22 mouse cellular contexts compared by ENCODE assay signal in the genomic region with DNA sequence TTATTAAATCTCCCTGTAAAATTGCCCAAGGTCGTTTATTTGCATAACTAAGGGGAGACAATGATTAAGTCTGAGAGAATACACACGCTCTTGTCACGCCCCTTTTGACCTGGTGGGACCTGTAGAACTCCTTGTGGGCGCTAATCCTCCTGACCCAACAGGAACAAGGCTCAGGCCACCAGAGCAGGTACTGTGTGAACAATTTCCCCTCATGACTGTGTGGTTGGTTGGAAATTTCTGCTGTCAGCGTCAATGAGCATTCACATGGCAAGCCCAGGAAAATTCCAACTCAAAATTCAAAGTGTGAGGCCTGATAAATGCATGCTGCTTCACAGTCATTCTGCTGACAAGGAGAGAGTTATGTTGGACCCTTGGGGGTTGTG.
DNase-seq lines count a peak whose midpoint lies in the region; ATAC-seq and TF ChIP-seq lines count a peak whose summit lies in the region.
"Had no signal": no experiment of that assay in that cellular context is flagged by ENCODE, and none has a peak within 500 bp of the region (broad histone marks: within the 10 kb centered on the region; RNA-seq: fewer than 3 reads in every experiment).

No protein-coding gene starts in this region.

- H3K4me3 ChIP-seq in hindbrain, embryonic 10.5 days, result no peak overlapping the region
- no peak overlapping the region for H3K4me3 ChIP-seq in hindbrain, embryonic 12.5 days
- no peak overlapping the region for H3K4me3 ChIP-seq in CH12.LX (replicated peaks in 1 of 3; ENCODE audit: low read depth in 2 of 3, low read length in 2 of 3, poor library complexity in 1 of 3)
- H3K4me3 ChIP-seq in midbrain, embryonic 14.5 days (replicated peaks; ENCODE audit: low read depth, low read length), result no peak overlapping the region
- H3K4me3 ChIP-seq in liver, embryonic 11.5 days (ENCODE audit: low read depth, low read length), result no peak overlapping the region
- H3K4me3 ChIP-seq: forebrain, embryonic 15.5 days; heart, embryonic 10.5 days; myocyte; neural tube, embryonic 15.5 days had no signal

- no peaks in the 10 kb centered on the region for H3K9me3 ChIP-seq in hindbrain, embryonic 10.5 days
- no peaks in the 10 kb centered on the region for H3K9me3 ChIP-seq in hindbrain, embryonic 12.5 days (replicated peaks)
- H3K9me3 ChIP-seq in CH12.LX (replicated peaks; ENCODE audit: low read length), result no peaks in the 10 kb centered on the region
- no peaks in the 10 kb centered on the region for H3K9me3 ChIP-seq in midbrain, embryonic 14.5 days (ENCODE audit: control insufficient read depth, low read length)
- H3K9me3 ChIP-seq in liver, embryonic 11.5 days (ENCODE audit: control insufficient read depth, low read length), result no peaks in the 10 kb centered on the region
- H3K9me3 ChIP-seq: forebrain, embryonic 15.5 days; G1E; heart, embryonic 10.5 days; neural tube, embryonic 15.5 days had no signal

- no peak for TF ChIP-seq POLR2A in CH12.LX (IDR thresholded peaks at IDR 0.05; ENCODE audit: low read depth, low read length)

- no peak for ATAC-seq in hindbrain, embryonic 12.5 days (ENCODE audit: low FRiP score)
- no peak for ATAC-seq in midbrain, embryonic 14.5 days (ENCODE audit: low FRiP score, low TSS enrichment)
- ATAC-seq in liver, embryonic 11.5 days (replicated peaks; ENCODE audit: low FRiP score), result no peak
- ATAC-seq: forebrain, embryonic 15.5 days; lung, postnatal 0 days had no signal

- H3K9ac ChIP-seq in hindbrain, embryonic 12.5 days, result no peak overlapping the region
- H3K9ac ChIP-seq in CH12.LX (ENCODE audit: insufficient read depth, low read depth), result 0 out of 2 replicates have a peak overlapping the region, but pooled peaks have one; percentile 7
- H3K9ac ChIP-seq in midbrain, embryonic 14.5 days (replicated peaks; ENCODE audit: low read length), result no peak overlapping the region
- H3K9ac ChIP-seq in liver, embryonic 11.5 days (ENCODE audit: low read depth, low read length), result no peak overlapping the region
- H3K9ac ChIP-seq: forebrain, embryonic 15.5 days; liver, postnatal 0 days; neural tube, embryonic 15.5 days had no signal

- no peaks in the 10 kb centered on the region for H3K79me2 ChIP-seq in CH12.LX (replicated peaks; ENCODE audit: control insufficient read depth, extremely low read depth, insufficient read depth, poor library complexity, severe bottlenecking)

- H3K27me3 ChIP-seq in hindbrain, embryonic 10.5 days (ENCODE audit: insufficient read depth, poor library complexity, severe bottlenecking), result no peaks in the 10 kb centered on the region
- H3K27me3 ChIP-seq in hindbrain, embryonic 12.5 days, result no peaks in the 10 kb centered on the region
- H3K27me3 ChIP-seq in CH12.LX (replicated peaks), result no peaks in the 10 kb centered on the region
- H3K27me3 ChIP-seq in midbrain, embryonic 14.5 days (ENCODE audit: control insufficient read depth, insufficient read depth, low read length), result no peaks in the 10 kb centered on the region
- no peaks in the 10 kb centered on the region for H3K27me3 ChIP-seq in liver, embryonic 11.5 days (replicated peaks; ENCODE audit: control insufficient read depth, insufficient read depth, low read length)
- H3K27me3 ChIP-seq: forebrain, embryonic 15.5 days; neural tube, embryonic 15.5 days had no signal

- TF ChIP-seq CTCF in CH12.LX (conservative IDR thresholded peaks at IDR 0.05 in 1 of 2, IDR thresholded peaks at IDR 0.05 in 1 of 2; ENCODE audit: low read depth in 2 of 2, low read length in 2 of 2), result no peak

- peaks cover 78% of the 10 kb centered on the region for H3K4me1 ChIP-seq in hindbrain, embryonic 10.5 days (replicated peaks)
- H3K4me1 ChIP-seq in hindbrain, embryonic 12.5 days, result peaks cover 26% of the 10 kb centered on the region
- H3K4me1 ChIP-seq in CH12.LX (ENCODE audit: control insufficient read depth in 1 of 2, insufficient read depth in 2 of 2), result peaks cover 23 to 46% of the 10 kb centered on the region in 2 experiments
- peaks cover 17% of the 10 kb centered on the region for H3K4me1 ChIP-seq in midbrain, embryonic 14.5 days (ENCODE audit: control insufficient read depth, insufficient read depth, low read length)
- no peaks in the 10 kb centered on the region for H3K4me1 ChIP-seq in liver, embryonic 11.5 days (replicated peaks; ENCODE audit: control insufficient read depth, insufficient read depth, low read length)

- H3K4me2 ChIP-seq in hindbrain, embryonic 12.5 days (replicated peaks), result no peak overlapping the region
- H3K4me2 ChIP-seq in CH12.LX (ENCODE audit: insufficient read depth, low read depth, poor library complexity, severe bottlenecking), result peak overlapping the region; percentile 44
- H3K4me2 ChIP-seq in midbrain, embryonic 14.5 days (ENCODE audit: low read length), result no peak overlapping the region
- no peak overlapping the region for H3K4me2 ChIP-seq in liver, embryonic 11.5 days
- H3K4me2 ChIP-seq: forebrain, embryonic 15.5 days; neural tube, embryonic 15.5 days had no signal

- dilution Hi-C loops in CH12.LX (cut with MboI; ENCODE audit: extremely low pct_ligation_motif_present, extremely low pct_unique_long_range_greater_than_20kb, low sequenced_read_pairs), result no loop called here

- TF ChIP-seq EP300 in CH12.LX (IDR thresholded peaks at IDR 0.05; ENCODE audit: low read length), result no peak

- WGBS in hindbrain, embryonic 10.5 days, result 41% methylated on average over 5 of the region's 5 CpGs
- WGBS in hindbrain, embryonic 12.5 days, result 47% methylated on average over 5 of the region's 5 CpGs
- WGBS in midbrain, embryonic 14.5 days, result 36% methylated on average over 5 of the region's 5 CpGs
- 60% methylated on average over 5 of the region's 5 CpGs for WGBS in liver, embryonic 11.5 days

- H3K36me3 ChIP-seq in hindbrain, embryonic 10.5 days, result no peaks in the 10 kb centered on the region
- H3K36me3 ChIP-seq in hindbrain, embryonic 12.5 days, result no peaks in the 10 kb centered on the region
- no peaks in the 10 kb centered on the region for H3K36me3 ChIP-seq in CH12.LX (replicated peaks in 1 of 2; ENCODE audit: control insufficient read depth in 1 of 2, insufficient read depth in 1 of 2, low read length in 1 of 2)
- H3K36me3 ChIP-seq in midbrain, embryonic 14.5 days (ENCODE audit: control insufficient read depth, insufficient read depth, low read length), result no peaks in the 10 kb centered on the region
- no peaks in the 10 kb centered on the region for H3K36me3 ChIP-seq in liver, embryonic 11.5 days (ENCODE audit: control insufficient read depth, insufficient read depth, low read length)
- H3K36me3 ChIP-seq: forebrain, embryonic 15.5 days; G1E; heart, embryonic 10.5 days; neural tube, embryonic 15.5 days had no signal

- TF ChIP-seq RAD21 in CH12.LX (IDR thresholded peaks at IDR 0.05; ENCODE audit: low read depth, low read length), result no peak; the same call in 1 of the 2 replicates

- DNase-seq in hindbrain, embryonic 10.5 days (ENCODE audit: low spot score), result no peak
- peak; percentile 35 to 64 for DNase-seq in kidney, postnatal 25 days
- no peak for DNase-seq in kidney, adult 11 months
- peak; percentile 69 for DNase-seq in CH12.LX (ENCODE audit: extremely low read depth)
- peak; percentile 35 for DNase-seq in midbrain, embryonic 14.5 days
- no peak for DNase-seq in urinary bladder, postnatal 25 days (ENCODE audit: low spot score)
- no peak for DNase-seq in liver, embryonic 11.5 days (ENCODE audit: low spot score)
- DNase-seq: adrenal gland, postnatal 25 days; cerebellum, adult 8-10 months; gastrocnemius, postnatal 10 days; heart, postnatal 4 days; liver, postnatal 0 days; right cerebral cortex, adult 18-20 months; right cerebral cortex, postnatal 4 days had no signal

- peak overlapping the region; percentile 80; the same call in 1 of the 2 replicates for H3K27ac ChIP-seq in hindbrain, embryonic 10.5 days
- no peak overlapping the region for H3K27ac ChIP-seq in hindbrain, embryonic 12.5 days
- H3K27ac ChIP-seq in CH12.LX (ENCODE audit: insufficient read depth, low read depth), result no peak overlapping the region
- H3K27ac ChIP-seq in midbrain, embryonic 14.5 days (replicated peaks; ENCODE audit: low read depth, low read length), result peak overlapping the region; percentile 32; the same call in 1 of the 2 replicates
- no peak overlapping the region for H3K27ac ChIP-seq in liver, embryonic 11.5 days (ENCODE audit: low read depth, low read length)
- H3K27ac ChIP-seq: forebrain, embryonic 15.5 days; heart, embryonic 10.5 days; macrophage; neural tube, embryonic 15.5 days had no signal

- in situ Hi-C loops in CH12.LX (cut with MboI; ENCODE audit: low pct_ligation_motif_present, low pct_unique_long_range_greater_than_20kb, low sequenced_read_pairs), result no loop called here

TF ChIP-seq in CH12.LX, 34 proteins besides CTCF, POLR2A, EP300 and RAD21 (continues in another document):
- TF ChIP-seq KAT2A (IDR thresholded peaks at IDR 0.05; ENCODE audit: insufficient replicate concordance, low read length), result no peak
- no peak for TF ChIP-seq TBP (conservative IDR thresholded peaks at IDR 0.05; ENCODE audit: low read depth, low read length)
- TF ChIP-seq SIN3A (IDR thresholded peaks at IDR 0.05; ENCODE audit: low read length), result peak; percentile 77
- TF ChIP-seq MEF2A (IDR thresholded peaks at IDR 0.05; ENCODE audit: borderline replicate concordance, low read depth, low read length), result no peak
- no peak for TF ChIP-seq GABPA (IDR thresholded peaks at IDR 0.05; ENCODE audit: insufficient replicate concordance, low read depth, low read length)
- TF ChIP-seq TCF12 (IDR thresholded peaks at IDR 0.05; ENCODE audit: low read depth, low read length), result no peak
- peak; percentile 66 for TF ChIP-seq ETS1 (conservative IDR thresholded peaks at IDR 0.05; ENCODE audit: low read depth, low read length)
- TF ChIP-seq SMC3 (IDR thresholded peaks at IDR 0.05; ENCODE audit: low read depth, low read length), result 0 out of 2 replicates have a peak, but pooled peaks have one; percentile 3
- TF ChIP-seq E2F4 (IDR thresholded peaks at IDR 0.05; ENCODE audit: insufficient replicate concordance, low read depth, low read length), result no peak
- TF ChIP-seq ZNF384 (IDR thresholded peaks at IDR 0.05; ENCODE audit: low read depth, low read length), result no peak
- no peak; the same call in 1 of the 2 replicates for TF ChIP-seq JUN (IDR thresholded peaks at IDR 0.05; ENCODE audit: insufficient read depth, low read depth, low read length)
- no peak for TF ChIP-seq USF2 (conservative IDR thresholded peaks at IDR 0.05; ENCODE audit: low read depth, low read length)
- no peak for TF ChIP-seq MYC (IDR thresholded peaks at IDR 0.05; ENCODE audit: low read depth, low read length)
- TF ChIP-seq CHD1 (IDR thresholded peaks at IDR 0.05; ENCODE audit: low read depth, low read length), result peak; percentile 63; the same call in 1 of the 2 replicates
- no peak for TF ChIP-seq POLR2AphosphoS2 (IDR thresholded peaks at IDR 0.05; ENCODE audit: low read depth, low read length)
- TF ChIP-seq IRF4 (IDR thresholded peaks at IDR 0.05; ENCODE audit: low read depth, low read length), result no peak
- TF ChIP-seq MAFK (IDR thresholded peaks at IDR 0.05; ENCODE audit: insufficient replicate concordance, low read length), result peak; percentile 63; the same call in 1 of the 2 replicates
- 0 out of 2 replicates have a peak, but pooled peaks have one; percentile 3 for TF ChIP-seq MAZ (IDR thresholded peaks at IDR 0.05; ENCODE audit: low read depth, low read length)
- peak; percentile 76 for TF ChIP-seq MAX (IDR thresholded peaks at IDR 0.05; ENCODE audit: low read length)

Comparison
In these comparisons a context has a peak if more than half of its experiments do, and no peak if none do; other contexts are left out.
1. DNase-seq: peak in kidney, postnatal 25 days (2 of 2), CH12.LX (single experiment) and midbrain, embryonic 14.5 days (single experiment); none in hindbrain, embryonic 10.5 days (single experiment), kidney, adult 11 months (single experiment), urinary bladder, postnatal 25 days (single experiment) and liver, embryonic 11.5 days (single experiment).
2. H3K27ac ChIP-seq: peak in hindbrain, embryonic 10.5 days (single experiment) and midbrain, embryonic 14.5 days (single experiment); none in hindbrain, embryonic 12.5 days (single experiment), CH12.LX (single experiment) and liver, embryonic 11.5 days (single experiment).